Comparison of ENCODE assay signal across 9 mouse cellular contexts in genomic region chr15:85913605-85914004, GRCm38 (mm10). TPM values are rescaled to one million over a fixed set of nuclear protein-coding genes. Genes with fewer than 3 reads are reported as not detected.
DNase-seq lines count a peak whose midpoint lies in the region; ATAC-seq and TF ChIP-seq lines count a peak whose summit lies in the region.
"Had no signal": no experiment of that assay in that cellular context is flagged by ENCODE, and none has a peak within 500 bp of the region (broad histone marks: within the 10 kb centered on the region; RNA-seq: fewer than 3 reads in every experiment).

No protein-coding gene starts in this region.

- TF ChIP-seq POLR2A in small intestine, adult 2 months (IDR thresholded peaks at IDR 0.05; ENCODE audit: low read depth, low read length), result no peak

- no peaks in the 10 kb centered on the region for H3K27me3 ChIP-seq in heart, postnatal 0 days (ENCODE audit: control insufficient read depth, insufficient read depth, low read length)
- H3K27me3 ChIP-seq in heart, embryonic 11.5 days (ENCODE audit: control insufficient read depth, insufficient read depth, low read length), result no peaks in the 10 kb centered on the region
- H3K27me3 ChIP-seq in limb, embryonic 10.5 days (ENCODE audit: low read depth, poor library complexity, severe bottlenecking), result no peaks in the 10 kb centered on the region
- H3K27me3 ChIP-seq in small intestine, adult 2 months (ENCODE audit: control insufficient read depth, insufficient read depth, low read length), result no peaks in the 10 kb centered on the region

- no peak overlapping the region for H3K9ac ChIP-seq in heart, postnatal 0 days (replicated peaks; ENCODE audit: low read depth, low read length)
- H3K9ac ChIP-seq in heart, embryonic 11.5 days (ENCODE audit: low read depth, low read length), result no peak overlapping the region

- no peak overlapping the region for H3K4me2 ChIP-seq in heart, postnatal 0 days (ENCODE audit: low read depth, low read length)
- H3K4me2 ChIP-seq in heart, embryonic 11.5 days, result no peak overlapping the region

- H3K4me1 ChIP-seq in heart, postnatal 0 days (ENCODE audit: control insufficient read depth, insufficient read depth), result peaks cover 13% of the 10 kb centered on the region; the same call in 1 of the 2 replicates
- peaks cover 6% of the 10 kb centered on the region; the same call in 1 of the 2 replicates for H3K4me1 ChIP-seq in heart, embryonic 11.5 days (ENCODE audit: control insufficient read depth, insufficient read depth, low read length)
- H3K4me1 ChIP-seq in limb, embryonic 10.5 days, result no peaks in the 10 kb centered on the region
- peaks cover 13% of the 10 kb centered on the region for H3K4me1 ChIP-seq in small intestine, adult 2 months (ENCODE audit: control insufficient read depth, insufficient read depth, insufficient read length, low read length)

- TF ChIP-seq EP300 in heart, postnatal 0 days (IDR thresholded peaks at IDR 0.05; ENCODE audit: low read depth), result no peak

- H3K4me3 ChIP-seq in heart, postnatal 0 days (ENCODE audit: low read depth, low read length), result no peak overlapping the region
- H3K4me3 ChIP-seq in heart, embryonic 11.5 days (ENCODE audit: low read depth, low read length), result no peak overlapping the region
- H3K4me3 ChIP-seq in limb, embryonic 10.5 days, result no peak overlapping the region
- H3K4me3 ChIP-seq in small intestine, adult 2 months (ENCODE audit: low read depth, low read length), result no peak overlapping the region

- 35% methylated on average over 2 of the region's 2 CpGs for WGBS in heart, postnatal 0 days
- 27% methylated on average over 2 of the region's 2 CpGs for WGBS in heart, embryonic 11.5 days (ENCODE audit: insufficient replicate concordance)
- 42% methylated on average over 2 of the region's 2 CpGs for WGBS in limb, embryonic 10.5 days
- WGBS in small intestine, adult 2 months, result 50% methylated on average over 2 of the region's 2 CpGs

- no peaks in the 10 kb centered on the region for H3K9me3 ChIP-seq in heart, postnatal 0 days (replicated peaks; ENCODE audit: control insufficient read depth, low read length)
- H3K9me3 ChIP-seq in heart, embryonic 11.5 days (replicated peaks; ENCODE audit: control insufficient read depth, low read length), result no peaks in the 10 kb centered on the region
- no peaks in the 10 kb centered on the region for H3K9me3 ChIP-seq in limb, embryonic 10.5 days (replicated peaks)

- H3K27ac ChIP-seq in heart, postnatal 0 days (ENCODE audit: low read depth), result no peak overlapping the region
- no peak overlapping the region for H3K27ac ChIP-seq in heart, embryonic 11.5 days (ENCODE audit: low read depth, low read length)
- H3K27ac ChIP-seq in limb, embryonic 10.5 days, result no peak overlapping the region
- H3K27ac ChIP-seq in small intestine, adult 2 months (ENCODE audit: insufficient read depth, low read depth, low read length), result no peak overlapping the region
- H3K27ac ChIP-seq: macrophage had no signal

- H3K36me3 ChIP-seq in heart, postnatal 0 days (replicated peaks; ENCODE audit: control insufficient read depth, insufficient read depth, low read length), result no peaks in the 10 kb centered on the region
- no peaks in the 10 kb centered on the region for H3K36me3 ChIP-seq in heart, embryonic 11.5 days (ENCODE audit: control insufficient read depth, insufficient read depth, low read length)
- H3K36me3 ChIP-seq in limb, embryonic 10.5 days, result no peaks in the 10 kb centered on the region
- no peaks in the 10 kb centered on the region for H3K36me3 ChIP-seq in small intestine, adult 2 months (ENCODE audit: control insufficient read depth, insufficient read depth, low read length)

- DNase-seq in heart, postnatal 0 days (ENCODE audit: low spot score), result peak; percentile 48
- peak; percentile 63 for DNase-seq in urinary bladder, postnatal 14 days (ENCODE audit: low spot score)
- no peak for DNase-seq in urinary bladder, postnatal 10 days (ENCODE audit: low spot score)
- DNase-seq in c-Kit-positive CD71-positive TER-119-negative erythroid progenitor cells, embryonic 14.5 days (ENCODE audit: low read depth), result peak; percentile 36
- peak; percentile 91 for DNase-seq in limb, embryonic 10.5 days (ENCODE audit: low spot score)
- no peak for DNase-seq in layer of hippocampus, adult 11-12 months (ENCODE audit: low spot score)

- TF ChIP-seq CTCF in heart, postnatal 0 days (IDR thresholded peaks at IDR 0.05; ENCODE audit: low read depth), result peak; percentile 86
- TF ChIP-seq CTCF in small intestine, adult 2 months (IDR thresholded peaks at IDR 0.05; ENCODE audit: extremely low read depth, insufficient read length, insufficient replicate concordance, low read depth, low read length), result peak; percentile 69; the same call in 1 of the 2 replicates

- ATAC-seq in heart, postnatal 0 days (ENCODE audit: insufficient read depth, low read depth), result no peak
- no peak for ATAC-seq in heart, embryonic 11.5 days (replicated peaks; ENCODE audit: insufficient number of reproducible peaks, low FRiP score, low TSS enrichment)

RNA-seq across cellular contexts. Expression of gene Trmu, which starts 34.5 kb away (rescaled TPM):
- total RNA-seq in heart, postnatal 0 days (2014; rRNA removed; ENCODE audit: low replicate concordance), result 20.3 and 35.0 TPM in 2 replicates
- polyA plus RNA-seq in heart, postnatal 0 days (2015; fragmentation: Nextera tagmentation; extraction: Ambion mirVana), result 34.3 and 35.4 TPM in 2 replicates
- 24.0 and 26.4 TPM in 2 replicates for polyA plus RNA-seq in heart, embryonic 11.5 days (2014; fragmentation: Nextera tagmentation; extraction: Ambion mirVana)
- 40.8 and 42.7 TPM in 2 replicates for polyA plus RNA-seq in limb, embryonic 10.5 days (2016; fragmentation: Nextera tagmentation; extraction: Ambion mirVana)
- polyA plus RNA-seq in small intestine, adult 2 months (2012; rRNA removed), result 10.1 and 16.0 TPM in 2 replicates

RNA-seq across cellular contexts. Expression of gene Gtse1, which starts 54.1 kb away (rescaled TPM):
- total RNA-seq in heart, postnatal 0 days (2014; rRNA removed; ENCODE audit: low replicate concordance), result 17.9 and 23.3 TPM in 2 replicates
- 6.3 and 6.7 TPM in 2 replicates for polyA plus RNA-seq in heart, postnatal 0 days (2015; fragmentation: Nextera tagmentation; extraction: Ambion mirVana)
- 24.4 and 27.8 TPM in 2 replicates for polyA plus RNA-seq in heart, embryonic 11.5 days (2014; fragmentation: Nextera tagmentation; extraction: Ambion mirVana)
- 55.4 and 56.1 TPM in 2 replicates for polyA plus RNA-seq in limb, embryonic 10.5 days (2016; fragmentation: Nextera tagmentation; extraction: Ambion mirVana)
- 3.6 and 7.1 TPM in 2 replicates for polyA plus RNA-seq in small intestine, adult 2 months (2012; rRNA removed)

Comparison
In these comparisons a context has a peak if more than half of its experiments do, and no peak if none do; other contexts are left out.
1. DNase-seq: peak in heart, postnatal 0 days (single experiment), urinary bladder, postnatal 14 days (single experiment), c-Kit-positive CD71-positive TER-119-negative erythroid progenitor cells, embryonic 14.5 days (single experiment) and limb, embryonic 10.5 days (single experiment); none in urinary bladder, postnatal 10 days (single experiment) and layer of hippocampus, adult 11-12 months (single experiment).